Mouse (Mus musculus): Measurements from ENCODE around the gene Pa2g4. TPM values are rescaled to one million over a fixed set of nuclear protein-coding genes. Genes with fewer than 3 reads are reported as not detected.

Gene Pa2g4
- total RNA-seq, 2 experiments from 2014 or later = 56.7 to 62.7 TPM

DNA sequence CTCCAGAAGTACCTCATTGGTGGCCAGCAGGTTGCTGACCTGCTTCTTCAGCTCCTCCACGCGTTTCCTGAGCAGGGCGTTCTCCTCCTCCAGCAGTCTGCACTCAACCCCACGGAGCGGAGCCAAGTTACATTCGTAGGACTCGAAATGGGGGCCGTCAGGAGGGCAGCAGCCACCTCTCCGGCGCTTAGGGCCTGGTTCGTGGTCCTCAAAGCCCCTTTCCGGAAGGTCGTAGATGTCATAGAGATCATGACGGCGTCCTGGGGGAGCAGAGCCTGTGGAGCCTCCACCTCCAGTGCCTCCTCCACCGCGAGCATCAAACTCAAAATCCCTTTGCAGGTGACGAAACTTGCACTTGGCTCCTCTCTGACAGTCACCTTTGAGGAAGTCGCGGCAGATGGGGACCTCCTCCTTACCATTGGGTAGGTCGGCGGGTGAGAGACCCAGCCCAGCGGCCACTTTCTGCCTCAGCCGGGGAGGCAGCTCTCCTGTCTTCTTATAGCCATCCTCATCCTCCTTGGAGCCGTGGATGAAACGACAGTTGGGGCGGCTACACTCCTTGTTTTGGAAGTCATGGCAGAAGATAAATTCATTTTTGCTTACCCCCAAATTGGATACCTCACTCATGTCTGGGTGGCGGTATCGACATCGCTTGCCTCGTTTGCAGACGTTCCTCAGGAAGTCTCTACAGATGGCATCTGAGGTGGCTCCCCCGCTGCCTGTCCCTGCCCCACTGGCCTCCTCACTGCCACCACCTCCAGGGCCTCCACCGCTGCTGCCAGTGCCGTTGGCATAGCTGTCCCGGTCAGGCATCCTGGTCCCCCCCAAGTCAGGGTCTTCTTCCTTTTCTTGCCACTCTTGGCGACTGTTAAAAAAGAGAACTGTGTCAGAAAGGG, 20.9 kb downstream of the Pa2g4 start:
- intact Hi-C loops (cut with DNase I) = no loop called here
- DNase-seq (ENCODE audit: low spot score in 2 of 2) = no peak

DNA sequence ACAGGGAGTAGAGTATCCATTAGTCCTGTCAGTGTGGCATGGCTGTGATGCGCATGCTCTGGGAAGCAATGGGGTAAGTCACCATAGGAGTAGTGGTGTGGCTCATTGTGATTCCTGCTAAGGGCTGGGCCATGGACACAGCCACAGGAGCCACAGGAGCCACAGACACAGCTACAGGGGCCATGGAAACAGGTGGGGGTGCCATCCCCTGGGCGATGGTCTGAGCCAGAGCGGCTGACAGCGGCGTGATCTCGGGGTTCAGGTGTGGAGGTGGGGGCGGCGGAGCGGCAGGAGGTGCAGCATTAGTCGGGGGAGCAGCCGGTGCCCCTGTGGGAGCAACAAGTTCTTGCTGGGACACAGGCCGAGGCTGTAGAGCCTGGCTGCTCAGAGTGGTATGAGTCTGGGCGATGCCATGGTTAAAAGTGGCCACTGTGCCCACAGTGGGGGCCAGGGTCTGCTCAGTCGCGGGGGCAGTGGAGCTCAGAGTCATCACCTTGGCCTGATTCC, 21.6 kb downstream of the Pa2g4 start:
- intact Hi-C loops (cut with DNase I) = no loop called here
- DNase-seq (ENCODE audit: low spot score in 2 of 2) = no peak

DNA sequence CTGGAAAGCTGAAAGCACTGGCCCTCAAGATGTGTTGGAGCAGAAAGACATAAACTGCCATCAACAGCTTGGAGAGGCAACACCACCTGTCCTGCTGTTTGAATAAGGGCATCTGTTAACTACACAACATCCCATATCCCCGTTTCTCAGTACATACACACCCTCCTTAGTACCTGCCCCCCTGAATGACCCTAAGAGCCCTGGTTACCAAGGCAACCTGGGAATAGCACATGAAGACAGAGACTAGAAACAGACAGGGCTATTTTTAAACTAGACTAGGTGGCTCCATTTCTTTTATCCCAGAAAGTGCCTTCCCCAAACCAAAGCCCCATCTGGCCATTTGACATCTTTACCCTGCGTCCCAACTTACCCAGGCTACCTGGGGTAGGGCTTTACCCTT, 22.7 kb downstream of the Pa2g4 start:
- no peak for DNase-seq (ENCODE audit: low spot score in 2 of 2)
- intact Hi-C loops (cut with DNase I) = no loop called here

DNA sequence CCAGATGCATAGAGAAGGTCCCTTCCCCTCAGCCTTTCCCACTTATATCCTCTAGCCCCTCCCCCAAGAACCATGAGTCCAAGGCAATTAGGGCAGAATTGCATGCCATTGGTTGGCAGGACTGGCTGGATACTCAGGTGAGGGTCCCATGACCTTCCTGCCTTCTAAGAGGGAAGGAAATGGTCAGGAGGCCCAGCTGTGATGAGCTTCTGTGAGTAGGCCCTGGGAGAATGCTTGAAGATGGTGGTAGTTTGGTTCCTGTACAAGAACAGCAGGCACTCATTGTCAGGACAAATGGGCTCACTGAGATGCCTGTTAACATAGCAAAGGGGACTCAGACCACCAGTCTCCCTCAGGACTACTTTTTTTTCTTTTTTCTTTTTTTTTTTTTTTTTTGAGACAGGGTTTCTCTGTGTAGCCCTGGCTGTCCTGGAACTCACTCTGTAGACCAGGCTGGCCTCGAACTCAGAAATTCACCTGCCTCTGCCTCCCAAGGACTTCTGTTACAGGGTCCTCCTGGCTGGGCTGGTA, 27.4 kb downstream of the Pa2g4 start:
- no peak for DNase-seq (ENCODE audit: low spot score in 2 of 2)

DNA sequence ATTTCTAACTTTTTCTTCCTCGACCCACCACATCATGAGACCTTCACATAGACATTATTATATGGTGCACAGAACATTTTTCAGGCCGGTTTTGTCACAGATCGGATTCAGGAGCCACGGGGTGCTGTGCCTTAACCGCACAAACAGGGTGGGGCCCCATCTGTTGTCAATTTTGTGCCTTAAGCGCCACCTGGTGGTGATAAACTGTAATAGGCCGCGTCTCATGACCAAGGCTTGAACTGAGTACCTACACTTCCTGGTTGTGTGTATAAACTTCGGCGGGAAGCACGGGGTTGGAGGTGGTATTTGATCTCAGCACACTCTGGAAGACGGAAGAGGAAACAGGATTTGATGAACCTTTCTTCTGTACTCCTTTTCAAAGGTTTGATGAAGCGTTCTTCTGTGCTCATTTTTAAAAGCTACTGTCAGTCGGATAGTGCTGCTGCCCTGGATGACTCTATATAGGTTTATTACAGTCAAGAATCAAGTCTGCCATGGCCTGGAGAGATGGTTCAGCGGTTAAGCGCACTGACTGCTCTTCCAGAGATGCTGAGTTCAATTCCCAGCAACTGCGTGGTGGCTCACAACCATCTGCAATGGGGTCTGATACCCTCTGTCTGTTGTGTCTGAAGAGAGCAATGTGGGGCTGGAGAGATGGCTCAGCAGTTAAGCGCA, 29.4 kb downstream of the Pa2g4 start:
- peak; percentile 91 to 93 for DNase-seq (ENCODE audit: low spot score in 2 of 2)
- intact Hi-C loops (cut with DNase I) = loop anchor here (2.0 kb wide), 2 partner anchors 18 to 78 kb away; partner anchors contain the start of gene Smarcc2

More for the DNA sequence above, 27.4 kb downstream of the Pa2g4 start:
- intact Hi-C loops (cut with DNase I) = no loop called here

DNA sequence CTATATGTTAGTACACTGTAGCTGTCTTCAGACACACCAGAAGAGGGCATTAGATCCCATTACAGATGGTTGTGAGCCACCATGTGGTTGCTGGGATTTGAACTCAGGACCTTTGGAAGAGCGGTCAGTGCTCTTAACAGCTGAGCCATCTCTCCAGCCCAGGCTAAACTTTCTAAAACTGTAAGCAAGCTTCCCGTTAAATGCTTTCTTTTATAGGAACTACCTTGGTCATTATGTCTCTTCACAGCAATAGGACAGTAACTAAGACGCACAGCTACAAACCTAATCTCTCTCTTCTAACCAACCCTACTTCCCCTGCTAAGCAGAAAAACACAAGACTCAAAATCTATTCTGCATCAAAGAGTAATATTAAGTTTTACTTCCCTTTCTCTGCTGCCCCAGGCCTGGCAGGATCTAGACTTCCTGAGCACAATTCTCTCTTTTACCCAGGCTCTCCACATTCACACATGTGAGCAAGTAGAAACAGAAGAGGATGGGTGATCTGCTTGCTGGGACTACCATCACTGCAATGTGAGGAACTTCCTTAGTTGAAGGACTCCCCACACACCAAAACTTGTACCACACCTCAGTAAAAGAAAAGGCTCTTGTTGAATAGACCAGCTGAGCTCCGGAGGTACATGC, 30.0 kb downstream of the Pa2g4 start:
- no peak for DNase-seq (ENCODE audit: low spot score in 2 of 2)
- intact Hi-C loops (cut with DNase I) = loop anchor here (2.0 kb wide), 2 partner anchors 17 to 77 kb away; partner anchors contain the start of gene Smarcc2

DNA sequence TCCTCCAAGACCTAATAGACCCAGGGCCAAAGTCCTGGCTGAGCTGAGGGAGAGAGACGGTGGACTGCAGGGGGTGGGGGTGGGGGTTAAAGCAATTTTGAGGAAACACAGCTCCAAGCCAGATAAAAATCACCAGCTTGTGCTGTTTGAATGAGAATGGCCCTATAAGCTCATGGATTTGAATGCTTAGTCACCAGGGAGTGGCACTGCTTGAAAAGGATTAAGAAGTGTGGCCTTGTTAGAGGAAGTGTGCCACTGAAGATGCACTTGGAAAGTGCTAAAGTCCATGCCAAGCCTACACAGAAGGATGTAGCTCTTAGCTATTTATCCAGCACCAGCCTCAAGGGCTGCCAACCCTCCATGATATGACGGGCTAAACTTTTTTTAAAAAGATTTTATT, 30.6 kb downstream of the Pa2g4 start:
- intact Hi-C loops (cut with DNase I) = no loop called here
- DNase-seq (ENCODE audit: low spot score in 2 of 2) = no peak

DNA sequence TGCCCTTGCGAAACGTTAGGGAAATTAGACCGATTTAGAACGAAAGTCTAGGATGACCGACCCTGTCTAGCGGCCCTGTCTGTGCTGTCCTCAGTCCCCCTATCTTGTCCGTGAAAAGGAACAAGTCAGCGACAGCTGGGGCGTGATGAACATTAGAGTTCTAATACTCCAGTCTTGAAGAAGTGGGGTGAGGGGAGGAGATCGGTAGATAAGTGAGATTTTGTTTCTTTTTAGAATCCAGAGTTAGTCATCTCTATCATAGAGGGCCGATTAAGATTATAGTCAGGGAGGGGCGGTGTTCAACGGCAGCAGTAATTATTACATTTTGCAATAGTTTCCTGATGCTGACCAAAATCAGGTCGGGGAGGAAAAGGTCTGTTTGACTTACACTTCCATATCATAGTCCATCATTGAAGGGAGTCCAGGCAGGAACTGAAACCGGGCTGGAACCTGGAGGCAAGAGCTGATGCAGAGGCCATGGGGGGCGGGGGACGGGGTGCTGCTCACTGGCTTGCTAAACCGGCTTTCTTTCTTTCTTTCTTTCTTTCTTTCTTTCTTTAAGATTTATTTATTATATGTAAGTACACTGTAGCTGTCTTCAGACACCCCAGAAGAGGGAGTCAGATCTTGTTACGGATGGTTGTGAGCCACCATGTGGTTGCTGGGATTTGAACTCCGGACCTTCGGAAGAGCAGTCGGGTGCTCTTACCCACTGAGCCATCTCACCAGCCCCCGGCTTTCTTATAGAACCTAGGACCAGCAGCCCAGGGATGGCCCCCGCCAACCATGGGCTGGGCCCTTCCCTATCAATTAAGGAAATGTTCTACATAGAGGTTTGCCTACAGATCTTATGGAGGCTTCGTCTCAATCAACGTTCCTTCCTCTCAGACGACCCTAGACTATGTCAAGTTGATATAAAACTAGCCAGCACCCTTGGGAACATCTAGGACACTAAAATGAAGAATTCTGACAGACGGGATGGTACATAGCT, 39.1 kb downstream of the Pa2g4 start:
- intact Hi-C loops (cut with DNase I) = no loop called here
- no peak for DNase-seq (ENCODE audit: low spot score in 2 of 2)

DNA sequence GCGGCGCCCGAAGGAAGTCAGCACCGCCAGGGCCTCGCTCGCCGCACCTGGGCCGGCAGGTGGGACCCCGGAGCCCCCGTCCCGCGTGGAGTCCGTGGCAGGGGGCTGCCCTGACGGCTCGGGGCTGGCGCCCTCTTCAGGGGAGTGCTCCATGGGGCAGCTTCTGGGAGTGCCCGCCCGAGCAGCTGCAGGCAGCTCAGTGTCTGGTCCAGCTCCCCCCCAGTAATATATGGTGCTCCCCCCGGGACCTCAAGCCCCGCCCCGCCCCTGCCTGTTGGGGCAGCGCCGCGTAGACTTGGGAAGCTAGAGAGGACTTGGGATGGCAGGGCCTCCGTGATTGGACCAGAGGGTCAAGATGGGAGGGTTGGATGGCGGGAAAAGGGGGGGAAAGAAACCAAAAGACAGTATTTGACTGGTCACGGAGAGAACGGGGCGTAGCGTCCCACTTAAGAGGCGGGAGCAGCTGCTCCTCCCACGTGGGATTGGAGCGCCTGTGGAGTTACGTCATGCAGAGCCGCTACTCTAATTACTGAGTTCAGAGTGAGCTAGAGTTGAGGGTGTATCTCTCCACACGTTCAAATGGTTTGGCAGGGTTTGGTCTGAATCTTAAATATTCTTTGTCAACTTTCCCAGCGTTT, 40.0 kb downstream of the Pa2g4 start, which contains the start of gene Esyt1:
Gene Esyt1 (minus strand): TSS at position 201 of the 638 bp plus-strand sequence.
- peak; percentile 85 to 96 for DNase-seq (ENCODE audit: low spot score in 2 of 2)
- intact Hi-C loops (cut with DNase I) = loop anchor here (2.0 kb wide), 1 partner anchor 27 kb away; the partner anchor contains the start of gene Myl6b

DNA sequence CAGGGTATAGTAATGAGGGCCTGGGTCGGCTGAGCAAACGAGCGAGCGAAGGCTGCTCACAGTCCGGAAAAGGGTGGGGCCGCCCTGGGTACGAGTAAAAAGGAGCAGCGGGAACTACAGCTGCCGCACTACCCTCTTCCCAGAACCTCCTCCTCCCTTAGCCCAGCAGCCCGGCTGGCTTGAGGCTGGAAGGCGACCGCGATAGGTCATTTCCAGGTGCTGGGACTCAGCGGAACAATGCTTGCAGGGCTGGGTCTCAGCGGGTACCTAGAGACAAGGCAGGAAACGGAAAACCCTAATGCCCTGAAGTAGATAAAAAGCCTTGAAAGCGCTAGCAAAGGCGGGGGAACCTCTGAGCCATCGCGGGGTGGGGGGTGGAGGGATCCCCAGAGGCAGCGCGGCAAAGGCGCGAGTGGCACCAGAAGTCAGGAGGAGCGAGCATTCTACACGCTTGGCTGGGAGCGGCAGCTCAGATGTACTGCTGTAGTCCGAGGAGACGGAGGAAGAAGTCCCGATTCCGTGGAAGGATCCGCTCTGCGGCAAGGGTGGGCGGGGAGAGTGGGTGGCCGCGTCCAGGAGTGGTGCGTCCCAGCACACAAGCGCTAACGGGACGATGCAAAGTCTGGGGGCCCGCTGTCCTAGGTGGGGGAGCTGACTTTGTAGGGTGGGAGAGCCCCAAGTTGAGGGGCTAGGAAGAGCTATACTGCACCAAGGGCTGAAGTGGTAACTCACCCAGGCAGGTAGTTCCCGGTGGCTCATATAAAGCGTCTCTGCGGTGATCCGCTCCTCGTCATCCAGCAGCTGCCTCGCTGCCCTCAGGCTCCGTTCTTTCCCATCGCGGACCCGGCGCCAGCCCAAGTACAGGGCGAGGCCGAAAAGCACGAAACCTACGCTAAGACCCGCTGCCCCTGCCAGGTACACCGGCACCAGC, 40.8 kb downstream of the Pa2g4 start:
- intact Hi-C loops (cut with DNase I) = loop anchor here (2.0 kb wide), 1 partner anchor 26 kb away; the partner anchor contains the start of gene Myl6b
- peak; percentile 46 to 66 for DNase-seq (ENCODE audit: low spot score in 2 of 2)

DNA sequence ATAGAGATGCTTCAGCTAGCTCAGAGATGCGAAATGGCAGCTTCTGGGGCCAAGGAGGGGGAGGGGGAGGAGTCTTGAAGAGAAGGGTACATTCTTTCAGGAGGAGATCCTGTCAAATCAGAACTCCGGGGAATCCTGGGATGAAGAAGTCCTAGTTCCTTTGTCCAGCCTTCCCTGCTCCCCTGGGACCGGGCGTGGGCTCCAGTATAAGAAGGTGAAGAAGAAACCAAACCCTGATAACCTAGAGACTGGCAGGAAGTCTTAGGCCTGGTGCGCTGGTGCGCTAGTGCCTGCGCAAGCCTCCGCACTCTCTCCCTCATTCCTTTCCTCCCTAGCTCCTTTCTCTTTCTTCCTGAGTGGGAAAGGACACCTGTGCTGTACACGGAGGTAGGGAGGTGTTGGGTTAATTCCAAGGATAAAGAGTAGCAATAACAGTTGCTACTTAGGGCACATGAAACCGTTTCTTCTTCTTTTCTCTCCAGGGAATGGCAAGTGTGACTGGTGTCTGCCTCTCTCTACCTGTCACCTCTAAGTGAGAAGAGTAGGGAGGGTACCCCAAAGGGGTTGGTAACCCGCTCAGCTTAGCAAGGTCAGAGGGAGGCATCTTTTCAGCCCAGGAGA, 41.6 kb downstream of the Pa2g4 start:
- intact Hi-C loops (cut with DNase I) = loop anchor here (2.0 kb wide), 1 partner anchor 25 kb away; the partner anchor contains the start of gene Myl6b
- no peak for DNase-seq (ENCODE audit: low spot score in 2 of 2)

DNA sequence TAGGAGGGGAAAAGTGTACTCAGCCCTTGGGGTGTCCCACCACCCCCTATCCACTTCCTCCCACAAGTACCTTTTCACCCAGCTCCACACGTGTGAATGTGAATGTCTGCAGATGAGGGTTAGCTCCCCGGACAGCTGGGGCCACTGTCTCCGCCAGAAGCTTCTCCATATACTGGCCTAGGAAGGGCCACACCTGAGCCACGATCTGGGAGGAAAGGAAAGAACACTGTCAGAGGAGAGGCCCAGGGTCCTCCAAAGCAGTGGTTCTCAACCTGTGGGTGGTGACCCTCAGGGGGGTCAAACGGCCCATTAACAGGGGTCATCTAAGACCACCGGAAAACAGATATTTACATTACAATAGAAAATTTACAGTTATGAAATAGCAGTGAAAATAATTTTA, 43.4 kb downstream of the Pa2g4 start:
- no peak for DNase-seq (ENCODE audit: low spot score in 2 of 2)
- intact Hi-C loops (cut with DNase I) = no loop called here

DNA sequence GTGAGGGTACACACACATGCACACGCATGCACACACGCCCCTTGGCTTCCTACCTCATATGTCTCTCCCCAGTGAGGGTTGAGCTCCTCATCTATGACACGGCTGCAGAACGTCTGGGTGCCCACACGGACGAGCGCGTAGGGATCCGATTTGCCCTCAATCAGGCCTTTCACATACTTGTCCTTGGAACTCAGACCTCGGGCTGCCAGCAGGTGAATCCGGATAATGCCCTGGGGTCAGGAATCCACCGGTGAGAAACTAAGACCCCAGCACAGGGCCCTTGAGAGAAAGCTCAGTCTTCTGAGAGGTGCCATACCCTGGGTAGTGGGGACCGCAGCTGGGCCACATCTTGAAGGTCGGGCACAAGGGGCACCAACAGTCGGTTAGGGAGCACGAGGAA, 45.2 kb downstream of the Pa2g4 start:
- no peak for DNase-seq (ENCODE audit: low spot score in 2 of 2)
- intact Hi-C loops (cut with DNase I) = no loop called here

DNA sequence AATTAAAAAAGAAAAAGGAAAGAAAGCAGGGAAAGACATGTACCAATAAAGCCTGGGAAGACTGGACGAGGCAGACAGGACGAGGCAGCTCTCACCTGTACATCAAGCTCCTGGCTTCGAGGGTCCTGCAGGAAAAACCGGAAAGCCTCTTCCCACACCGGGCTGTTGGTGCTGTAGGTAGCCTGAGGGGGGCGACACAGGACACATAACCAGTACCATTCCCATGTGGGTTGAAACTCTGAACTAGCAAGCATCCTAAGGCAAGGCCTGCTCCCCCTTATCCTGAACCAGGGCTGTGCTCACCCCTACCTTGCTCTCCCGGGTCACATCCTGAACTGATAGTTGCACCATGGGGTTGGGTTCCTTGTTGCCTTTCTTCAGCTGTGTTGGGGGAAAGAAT, 47.0 kb downstream of the Pa2g4 start:
- intact Hi-C loops (cut with DNase I) = loop anchor here (2.0 kb wide), 1 partner anchor 18 kb away; no protein-coding TSS in a partner anchor
- DNase-seq (ENCODE audit: low spot score in 2 of 2) = peak; percentile 27 to 38

DNA sequence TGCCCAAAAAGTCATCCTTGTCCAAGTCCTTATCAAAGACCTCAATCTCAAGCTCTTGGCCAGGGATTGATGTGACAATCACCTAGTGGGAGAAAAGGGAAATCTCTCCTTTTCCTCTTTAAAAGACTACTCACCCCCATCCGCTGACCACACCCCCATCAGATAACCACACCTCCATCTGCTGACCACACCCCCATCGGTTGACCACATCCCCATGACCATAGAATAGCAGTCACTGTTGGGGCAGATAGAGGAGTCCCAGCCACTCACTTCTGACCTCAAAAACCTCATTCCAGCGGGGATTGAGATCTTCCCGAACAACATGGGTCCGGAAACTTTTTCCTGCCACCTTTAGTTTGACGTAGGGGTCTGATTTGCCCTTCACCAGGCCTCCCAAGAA, 49.1 kb downstream of the Pa2g4 start:
- intact Hi-C loops (cut with DNase I) = no loop called here
- DNase-seq (ENCODE audit: low spot score in 2 of 2) = no peak

DNA sequence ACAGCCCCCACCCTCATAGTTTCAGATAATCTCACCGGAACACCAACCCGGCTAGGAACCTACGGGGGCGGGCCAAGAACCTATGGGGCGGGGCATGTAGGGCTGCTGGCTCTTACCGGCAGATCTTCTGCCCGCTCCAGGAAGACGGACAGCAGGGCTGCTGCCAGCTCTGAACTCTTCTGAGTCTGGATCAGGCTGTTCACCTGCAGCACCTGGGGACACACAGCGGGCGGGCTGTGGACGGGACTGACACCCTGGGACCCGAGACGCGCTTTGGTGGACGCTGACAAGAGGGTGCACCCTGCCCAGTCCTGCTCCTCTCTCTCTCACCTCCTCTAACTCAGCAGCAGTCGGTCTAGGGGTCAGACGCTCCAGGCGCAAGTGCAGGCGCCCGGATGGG, 49.8 kb downstream of the Pa2g4 start:
- DNase-seq (ENCODE audit: low spot score in 2 of 2) = no peak

More for the DNA sequence above, 49.8 kb downstream of the Pa2g4 start:
- intact Hi-C loops (cut with DNase I) = no loop called here

Measured in left cerebral cortex, postnatal 25 days (tissue).